Mouse (Mus musculus): ENCODE data around the gene Tpbgl.

- no peak for TF ChIP-seq GATA1 (IDR thresholded peaks at IDR 0.05; ENCODE audit: borderline replicate concordance, low read length)
- TF ChIP-seq FLI1 (IDR thresholded peaks at IDR 0.05; ENCODE audit: low read length): no peak
Measured at GRCm38 (mm10) chr7:99674890-99675289, 48.0 kb upstream of the Tpbgl start.
